ENCODE assay signal across 24 mouse cellular contexts in the genomic region with DNA sequence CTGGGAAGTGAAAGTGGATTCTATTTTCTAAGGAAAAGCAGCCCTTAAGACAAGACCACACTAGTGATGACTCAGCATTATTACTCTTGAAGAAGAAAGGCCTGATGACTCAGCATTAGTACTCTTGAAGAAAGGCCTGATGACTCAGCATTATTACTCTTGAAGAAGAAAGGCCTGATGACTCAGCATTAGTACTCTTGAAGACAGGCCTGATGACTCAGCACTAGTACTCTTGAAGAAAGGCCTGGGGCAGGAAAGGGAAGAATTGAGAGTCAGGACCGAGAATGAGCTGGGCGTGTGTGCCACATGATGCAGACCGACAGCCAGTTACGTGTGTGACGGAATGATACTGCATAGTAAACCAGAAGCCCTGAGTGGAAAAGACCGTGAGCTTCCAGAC.
DNase-seq lines count a peak whose midpoint lies in the region; ATAC-seq and TF ChIP-seq lines count a peak whose summit lies in the region.
"Had no signal": no experiment of that assay in that cellular context is flagged by ENCODE, and none has a peak within 500 bp of the region (broad histone marks: within the 10 kb centered on the region; RNA-seq: fewer than 3 reads in every experiment).

No protein-coding gene starts in this region.

- H3K27ac ChIP-seq in ES-E14 (ENCODE audit: insufficient read depth, low read depth, low read length, poor library complexity, severe bottlenecking): peak overlapping the region; percentile 26
- no peak overlapping the region for H3K27ac ChIP-seq in cerebellum, adult 2 months (ENCODE audit: insufficient read depth, low read length)
- H3K27ac ChIP-seq: forebrain, embryonic 12.5 days; limb, embryonic 13.5 days; liver, embryonic 15.5 days; macrophage; midbrain, embryonic 13.5 days; neural tube, embryonic 12.5 days; stomach, embryonic 15.5 days had no signal

- peaks cover 6% of the 10 kb centered on the region for H3K4me1 ChIP-seq in megakaryocyte, embryonic 14.5 days
- H3K4me1 ChIP-seq in ES-E14 (ENCODE audit: control insufficient read depth in 2 of 2, insufficient read depth in 2 of 2, low read length in 2 of 2, poor library complexity in 1 of 2): no peaks in the 10 kb centered on the region
- H3K4me1 ChIP-seq in cerebellum, adult 2 months (ENCODE audit: control insufficient read depth, insufficient read depth, low read length): no peaks in the 10 kb centered on the region
- H3K4me1 ChIP-seq: forebrain, embryonic 12.5 days; limb, embryonic 13.5 days; liver, embryonic 15.5 days; midbrain, embryonic 13.5 days; neural tube, embryonic 12.5 days; stomach, embryonic 15.5 days had no signal

- H3K9me3 ChIP-seq in megakaryocyte, embryonic 14.5 days: peaks cover 8% of the 10 kb centered on the region
- no peaks in the 10 kb centered on the region for H3K9me3 ChIP-seq in ES-E14 (ENCODE audit: control insufficient read depth, insufficient read depth, low read depth, low read length)
- H3K9me3 ChIP-seq: forebrain, embryonic 12.5 days; limb, embryonic 13.5 days; liver, embryonic 15.5 days; midbrain, embryonic 13.5 days; neural tube, embryonic 12.5 days; stomach, embryonic 15.5 days had no signal

- TF ChIP-seq POLR2A in cerebellum, adult 2 months (IDR thresholded peaks at IDR 0.05; ENCODE audit: borderline replicate concordance, insufficient read depth, low read length): no peak

- no peaks in the 10 kb centered on the region for H3K36me3 ChIP-seq in megakaryocyte, embryonic 14.5 days (replicated peaks; ENCODE audit: low read length)
- H3K36me3 ChIP-seq in ES-E14 (ENCODE audit: control insufficient read depth, insufficient read depth, low read length, poor library complexity, severe bottlenecking): no peaks in the 10 kb centered on the region
- H3K36me3 ChIP-seq: forebrain, embryonic 12.5 days; limb, embryonic 13.5 days; liver, embryonic 15.5 days; midbrain, embryonic 13.5 days; neural tube, embryonic 12.5 days; stomach, embryonic 15.5 days had no signal

- in situ Hi-C loops in ES-E14 (cut with MboI; ENCODE audit: low sequenced_read_pairs in 2 of 2, unreplicated experiment in 2 of 2): no loop called here

- WGBS in cerebellum, adult 2 months: 89% methylated on average over 6 of the region's 6 CpGs

- H3K4me3 ChIP-seq in megakaryocyte, embryonic 14.5 days (replicated peaks): peak overlapping the region; percentile 48
- H3K4me3 ChIP-seq in ES-E14 (ENCODE audit: insufficient read depth in 1 of 2, low read depth in 1 of 2, low read length in 2 of 2, poor library complexity in 1 of 2, severe bottlenecking in 1 of 2): no peak overlapping the region
- no peak overlapping the region for H3K4me3 ChIP-seq in cerebellum, adult 2 months (replicated peaks; ENCODE audit: insufficient read depth, low read depth, low read length)
- H3K4me3 ChIP-seq: forebrain, embryonic 12.5 days; limb, embryonic 13.5 days; liver, embryonic 15.5 days; midbrain, embryonic 13.5 days; neural tube, embryonic 12.5 days; stomach, embryonic 15.5 days had no signal

- H3K9ac ChIP-seq in ES-E14 (ENCODE audit: insufficient read depth, low read depth, low read length, poor library complexity, severe bottlenecking): no peak overlapping the region
- H3K9ac ChIP-seq: forebrain, embryonic 12.5 days; limb, embryonic 13.5 days; liver, embryonic 15.5 days; midbrain, embryonic 13.5 days; neural tube, embryonic 12.5 days; stomach, embryonic 15.5 days had no signal

- no peak for ATAC-seq in megakaryocyte, adult 5-6 weeks (ENCODE audit: poor library complexity, severe bottlenecking)
- no peak for ATAC-seq in inflammation-experienced regulatory T-cells, adult 6 months
- ATAC-seq: midbrain, embryonic 13.5 days had no signal

- peaks cover 6% of the 10 kb centered on the region for H3K27me3 ChIP-seq in megakaryocyte, embryonic 14.5 days (replicated peaks)
- no peaks in the 10 kb centered on the region for H3K27me3 ChIP-seq in cerebellum, adult 2 months (ENCODE audit: control insufficient read depth, insufficient read depth, low read length)
- H3K27me3 ChIP-seq: limb, embryonic 13.5 days; liver, embryonic 15.5 days; midbrain, embryonic 13.5 days; neural tube, embryonic 12.5 days; stomach, embryonic 15.5 days had no signal

- TF ChIP-seq CTCF in cerebellum, adult 2 months (IDR thresholded peaks at IDR 0.05; ENCODE audit: borderline replicate concordance, insufficient read depth, low read depth, low read length): no peak

- DNase-seq in ES-E14 (ENCODE audit: low read depth, low spot score) (no peak), ZHBTc4 (ENCODE audit: low read depth, low spot score) (peak; percentile 62)
- no peak for DNase-seq in spleen, postnatal 14 days (ENCODE audit: low spot score in 2 of 2)
- DNase-seq in cerebellum, adult 2 months: no peak
- DNase-seq: adrenal gland, postnatal 36 days; cerebellum, postnatal 14 days; heart, adult 11 months; heart, postnatal 10 days; kidney, adult 2 months; kidney, postnatal 10 days; layer of hippocampus, postnatal 36 days; right cerebral cortex, postnatal 14 days; spleen, adult 18-20 months; thymus, adult 18-20 months had no signal

TF ChIP-seq in ES-E14, 5 proteins besides CTCF, POLR2A, EP300 and RAD21:
- TF ChIP-seq CHD2 (IDR thresholded peaks at IDR 0.05; ENCODE audit: low read depth, low read length) (no peak), ZC3H11A (IDR thresholded peaks at IDR 0.05; ENCODE audit: borderline replicate concordance, low read depth, low read length) (no peak), ZNF384 (IDR thresholded peaks at IDR 0.05; ENCODE audit: low read depth, low read length) (no peak), HCFC1 (IDR thresholded peaks at IDR 0.05; ENCODE audit: borderline replicate concordance, insufficient read depth, low read length) (no peak), MAFK (IDR thresholded peaks at IDR 0.05; ENCODE audit: insufficient read depth, low read depth, low read length) (peak; percentile 100)
